Mouse (Mus musculus): ENCODE results near the gene Vangl2.

Vangl2 gene

GRCm38 (mm10) chr1:171961704-171962103 is 66.5 kb downstream of the Vangl2 start:
- no peak for DNase-seq

GRCm38 (mm10) chr1:171960726-171961125 is 67.5 kb downstream of the Vangl2 start:
- DNase-seq, result no peak

GRCm38 (mm10) chr1:171957411-171957810 is 70.8 kb downstream of the Vangl2 start:
- no peak for DNase-seq

- no peak for DNase-seq
Observed at GRCm38 (mm10) chr1:171955071-171955470, 73.2 kb downstream of the Vangl2 start.

All from layer of hippocampus, adult 9-11 months (tissue).